Mouse (Mus musculus) cortical plate, adult 2 months (tissue): ENCODE measurements around the gene Smarce1. TPM values are rescaled to one million over a fixed set of nuclear protein-coding genes. Genes with fewer than 3 reads are reported as not detected.
"Not testable (repeated sequence)": the region's sequence is repeated elsewhere in the genome, so short reads cannot be mapped to it uniquely, and the experiment has no call there.

Experiments
- H3K27ac ChIP-seq: fragments of 200-500 bp; 2 replicates; pipeline ENCODE4 v1.5.1; 2012; ENCODE audit warnings: low read length, control low read depth, inconsistent platforms; ENCODE audit not compliant: insufficient read depth
- H3K4me1 ChIP-seq: fragments of 200-500 bp; 2 replicates; pipeline ENCODE4 v1.6.1; 2011; ENCODE audit warnings: low read length; ENCODE audit not compliant: control insufficient read depth, insufficient read depth
- H3K4me3 ChIP-seq: fragments of 200-500 bp; 2 replicates; pipeline ENCODE4 v1.5.1; 2011; ENCODE audit warnings: mild to moderate bottlenecking, low read length, control low read depth; ENCODE audit not compliant: insufficient read depth
- CTCF ChIP-seq: fragments of 200-500 bp; IDR thresholded peaks from 2 replicates; pipeline ENCODE4 v1.5.1; 2011; ENCODE audit warnings: mild to moderate bottlenecking, control low read depth, low read length; ENCODE audit not compliant: insufficient read depth; ENCODE audit errors: extremely low read depth
- POLR2A ChIP-seq: fragments of 200-500 bp; IDR thresholded peaks from 2 replicates; pipeline ENCODE4 v1.6.1; 2011; ENCODE audit warnings: mild to moderate bottlenecking, low read length, control low read depth; ENCODE audit not compliant: insufficient read depth; ENCODE audit errors: extremely low read depth
- polyA plus RNA-seq: library from polyadenylated mRNA; depleted of rRNA; stranded (reverse); fragments of >200 nt; gene quantifications from 2 replicates; pipeline ENCODE4 v1.2.3, GENCODE M21; 2012

Gene Smarce1
- polyA plus RNA-seq, 1 experiment, result 60.6 TPM

DNA sequence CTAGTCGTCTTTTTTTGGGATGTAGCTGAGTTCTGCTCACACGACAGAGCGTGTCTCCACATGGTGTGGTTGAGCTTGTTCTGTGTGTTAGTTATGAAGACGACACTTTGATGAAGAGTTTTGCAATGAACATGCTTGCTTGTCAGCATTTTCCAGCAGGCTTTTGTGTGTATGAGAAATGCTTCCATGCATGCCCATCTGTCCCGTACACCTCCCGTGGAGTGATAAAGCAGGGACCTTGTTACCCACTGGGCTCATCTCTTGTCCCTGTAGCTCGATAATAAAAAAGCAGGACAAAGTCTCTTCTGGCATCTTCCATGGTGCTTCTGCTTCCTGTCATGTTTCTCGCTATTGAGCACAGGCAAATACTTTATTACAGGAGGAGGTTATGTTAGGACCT lies 21.9 kb upstream of the Smarce1 start:
- H3K4me1 ChIP-seq, result peaks cover 3% of the 10 kb centered on the region; the same call in 1 of the 2 replicates
- H3K27ac ChIP-seq, result no peak overlapping the region
- no peak for TF ChIP-seq CTCF
- TF ChIP-seq POLR2A, result no peak
- no peak overlapping the region for H3K4me3 ChIP-seq

DNA sequence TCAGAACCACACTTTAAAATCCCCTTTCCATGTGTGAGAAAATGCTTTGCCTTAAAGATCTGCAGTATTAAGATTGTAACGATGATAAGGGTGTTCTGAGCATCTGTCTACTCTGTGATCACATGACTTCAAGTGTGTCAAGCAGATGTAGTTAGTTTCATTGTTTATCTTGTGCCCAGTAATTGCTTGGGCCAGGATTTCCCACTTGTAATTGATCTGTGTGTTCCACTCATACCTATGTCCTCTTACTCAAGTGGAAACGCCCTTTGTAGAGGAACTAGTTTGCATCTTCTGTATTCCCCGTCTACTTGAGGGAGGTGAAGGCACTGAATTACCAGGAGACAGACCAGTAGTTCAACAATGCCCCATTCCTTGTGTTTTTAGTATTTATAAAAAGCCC lies 19.8 kb upstream of the Smarce1 start:
- H3K4me3 ChIP-seq, result no peak overlapping the region
- no peak for TF ChIP-seq POLR2A
- TF ChIP-seq CTCF, result no peak
- peaks cover 3% of the 10 kb centered on the region; the same call in 1 of the 2 replicates for H3K4me1 ChIP-seq
- H3K27ac ChIP-seq, result no peak overlapping the region

DNA sequence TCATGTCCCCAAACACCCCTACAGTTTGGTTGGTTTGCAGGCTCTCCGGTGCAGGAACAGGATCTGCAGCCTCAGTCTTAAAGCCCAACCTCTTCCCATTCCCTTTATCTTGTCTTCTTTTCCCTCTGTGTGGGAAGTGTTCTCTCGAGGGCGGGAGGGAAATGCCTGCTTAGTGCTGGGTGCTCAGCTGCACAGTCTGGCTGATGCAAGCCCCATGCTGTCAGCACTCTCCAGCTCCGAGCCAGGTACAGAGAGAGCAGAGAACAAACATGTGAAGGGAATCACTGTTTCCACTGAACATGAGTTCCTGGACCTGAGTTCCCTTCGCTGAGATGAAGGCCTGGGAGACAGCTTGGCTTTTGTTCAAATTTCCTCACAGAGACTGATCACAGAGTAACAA lies 19.4 kb upstream of the Smarce1 start:
- peak; percentile 60 for TF ChIP-seq POLR2A
- no peak for TF ChIP-seq CTCF
- no peak overlapping the region for H3K27ac ChIP-seq
- no peak overlapping the region for H3K4me3 ChIP-seq
- peaks cover 3% of the 10 kb centered on the region; the same call in 1 of the 2 replicates for H3K4me1 ChIP-seq

DNA sequence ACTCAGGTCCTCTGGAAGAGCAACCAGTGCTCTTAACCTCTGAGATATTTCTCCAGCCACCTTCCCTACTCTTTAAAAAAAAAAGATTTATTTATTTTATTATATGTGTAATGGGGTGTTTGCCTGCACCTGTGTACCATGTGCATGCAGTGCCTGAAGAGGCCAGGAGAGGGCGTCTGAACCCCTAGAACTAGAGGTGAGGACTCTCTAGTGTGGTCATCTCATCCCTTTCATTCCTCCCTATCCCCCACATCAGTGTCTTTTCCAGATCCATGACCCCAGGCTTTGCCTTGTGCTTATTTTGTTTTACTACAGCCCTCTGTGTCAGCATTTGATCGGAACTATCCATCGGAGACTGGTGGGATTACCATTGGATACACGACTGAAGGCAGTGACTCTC lies 18.3 kb upstream of the Smarce1 start:
- no peak overlapping the region for H3K27ac ChIP-seq
- H3K4me1 ChIP-seq, result peaks cover 3% of the 10 kb centered on the region; the same call in 1 of the 2 replicates
- no peak for TF ChIP-seq POLR2A
- peak; percentile 51 for TF ChIP-seq CTCF
- no peak overlapping the region for H3K4me3 ChIP-seq

DNA sequence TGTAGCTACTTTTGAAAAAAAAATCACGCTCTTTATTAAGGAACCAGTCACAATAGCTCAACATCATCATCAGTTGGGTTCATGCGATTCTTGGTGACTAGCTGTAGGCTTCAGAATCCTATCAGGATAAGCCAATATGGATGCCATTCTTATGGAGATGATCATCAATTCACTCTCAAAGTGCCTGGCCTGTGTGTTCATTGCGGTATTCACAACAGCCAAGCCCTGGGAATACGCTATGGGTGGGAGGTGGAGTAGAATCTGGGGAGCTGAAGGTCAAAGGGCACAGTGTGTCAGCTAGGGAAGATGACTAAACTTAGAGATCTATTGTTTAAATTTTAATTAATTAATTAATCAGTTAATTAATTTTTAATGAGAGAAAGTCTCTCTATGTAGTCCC lies 17.1 kb upstream of the Smarce1 start:
- peaks cover 3% of the 10 kb centered on the region; the same call in 1 of the 2 replicates for H3K4me1 ChIP-seq
- H3K4me3 ChIP-seq, result no peak overlapping the region
- TF ChIP-seq CTCF (no peak), POLR2A (no peak)

DNA sequence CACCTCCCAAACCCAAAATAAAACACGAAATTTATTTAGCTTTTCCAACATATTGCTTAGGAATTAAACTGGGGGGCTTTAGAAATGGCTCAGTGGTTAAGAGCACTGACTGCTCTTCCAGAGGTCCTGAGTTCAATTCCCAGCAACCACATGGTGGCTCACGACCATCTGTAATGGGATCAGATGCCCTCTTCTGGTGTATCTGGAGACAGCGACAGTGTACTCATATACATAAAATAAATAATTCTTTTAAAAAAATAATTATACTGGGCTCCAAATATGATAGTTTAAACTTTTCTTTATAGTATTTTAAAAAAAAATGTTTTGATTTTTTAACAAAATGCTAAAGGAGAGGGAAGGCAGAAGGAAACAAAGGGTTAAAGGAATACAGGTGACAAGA lies 13.7 kb upstream of the Smarce1 start:
- H3K4me3 ChIP-seq, result peak overlapping the region; percentile 70
- not testable (repeated sequence) for H3K27ac ChIP-seq

More for the DNA sequence above, 17.1 kb upstream of the Smarce1 start:
- no peak overlapping the region for H3K27ac ChIP-seq

DNA sequence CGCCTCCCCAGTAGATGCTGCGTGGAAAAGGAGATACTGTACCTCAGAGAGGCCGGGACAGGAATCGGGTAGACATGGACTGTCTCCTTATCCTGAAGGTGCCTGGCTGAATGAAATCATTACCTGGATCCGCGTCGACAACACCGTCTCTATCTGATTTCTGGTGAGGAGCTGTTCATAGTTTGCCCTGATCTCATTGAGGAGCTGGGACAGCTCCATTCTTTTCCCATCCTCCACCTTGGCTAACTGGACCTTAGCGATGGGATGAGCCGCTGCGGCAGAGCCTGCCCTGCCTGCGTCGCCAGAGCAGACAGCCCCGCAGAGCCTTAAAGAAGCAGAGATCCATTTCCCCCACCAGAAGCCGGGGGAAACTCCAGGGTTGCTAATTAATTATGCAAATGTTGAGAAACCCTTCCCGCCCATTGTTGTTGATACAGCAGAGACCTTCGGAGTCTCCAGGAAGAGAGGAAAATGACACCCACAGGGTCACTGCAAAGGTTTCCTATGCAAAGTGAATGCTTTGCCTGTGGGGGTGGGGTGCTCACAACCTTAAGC lies 13.1 kb upstream of the Smarce1 start, which contains the start of gene Krt222:
Gene Krt222, minus strand, starts transcription at position 266 of the 555 bp plus-strand sequence.
- peak; percentile 48; the same call in 1 of the 2 replicates for TF ChIP-seq POLR2A
- no peak for TF ChIP-seq CTCF
- H3K27ac ChIP-seq, result peak within 1 kb of the TSS; percentile 38
- H3K4me3 ChIP-seq, result peak within 1 kb of the TSS; percentile 70
- no peaks in the 10 kb centered on the region for H3K4me1 ChIP-seq

More for the DNA sequence above, 13.7 kb upstream of the Smarce1 start:
- not testable (repeated sequence) for H3K4me1 ChIP-seq

DNA sequence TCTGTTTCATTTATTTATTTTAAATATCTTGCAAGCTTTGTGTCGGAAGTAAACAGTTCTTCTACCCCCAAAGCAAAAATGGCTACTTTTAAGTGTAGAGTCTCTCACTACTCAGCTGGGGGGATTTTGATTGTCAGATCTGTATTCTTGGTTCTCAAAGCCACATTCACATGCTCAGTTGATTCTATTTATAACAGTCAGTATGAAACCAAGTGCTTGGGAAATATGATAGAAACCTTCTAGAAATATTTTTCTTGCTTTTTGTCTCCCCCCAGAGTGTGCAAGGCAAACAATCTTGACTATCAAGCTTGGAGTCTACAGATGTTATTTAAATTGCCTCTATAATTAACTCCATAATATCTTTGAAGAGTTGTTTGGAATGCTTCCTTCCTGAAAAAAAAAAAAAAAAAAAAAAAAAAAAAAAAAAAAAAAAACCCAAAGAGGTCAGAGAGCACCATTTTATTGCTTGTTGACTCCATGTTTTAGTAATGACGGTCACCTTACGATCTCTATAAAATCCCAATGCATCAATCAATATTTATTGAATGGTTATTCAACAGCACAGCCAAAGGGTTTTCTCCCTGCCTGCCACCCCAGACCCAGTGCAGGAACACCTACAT lies 12.5 kb upstream of the Smarce1 start:
- Histone ChIP-seq H3K27ac (peak overlapping the region; percentile 38), H3K4me1 (no peaks in the 10 kb centered on the region), H3K4me3 (peak overlapping the region; percentile 70)
- TF ChIP-seq CTCF (no peak), POLR2A (no peak)

DNA sequence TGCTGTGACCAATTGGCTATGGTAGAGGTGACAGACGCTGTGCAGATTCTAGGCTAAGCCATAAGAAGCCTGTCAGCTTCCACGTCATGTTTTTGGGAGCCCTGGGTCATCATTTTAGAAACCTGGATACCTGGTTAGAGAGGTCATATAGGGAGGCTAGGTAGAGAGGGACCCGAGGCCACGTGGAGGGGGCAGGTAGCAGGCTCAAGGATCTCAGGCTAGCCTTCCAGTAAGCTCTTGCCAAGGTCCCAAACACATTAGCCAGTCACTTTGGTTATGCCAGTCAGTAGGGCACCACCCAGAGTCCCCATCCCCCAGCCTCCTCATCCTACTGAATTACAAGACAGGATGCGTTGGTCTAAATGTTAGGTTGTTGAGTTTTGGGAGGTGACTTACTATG lies 11.2 kb upstream of the Smarce1 start:
- no peak overlapping the region for H3K27ac ChIP-seq
- H3K4me3 ChIP-seq, result no peak overlapping the region
- TF ChIP-seq POLR2A, result no peak
- no peak for TF ChIP-seq CTCF
- no peaks in the 10 kb centered on the region for H3K4me1 ChIP-seq

DNA sequence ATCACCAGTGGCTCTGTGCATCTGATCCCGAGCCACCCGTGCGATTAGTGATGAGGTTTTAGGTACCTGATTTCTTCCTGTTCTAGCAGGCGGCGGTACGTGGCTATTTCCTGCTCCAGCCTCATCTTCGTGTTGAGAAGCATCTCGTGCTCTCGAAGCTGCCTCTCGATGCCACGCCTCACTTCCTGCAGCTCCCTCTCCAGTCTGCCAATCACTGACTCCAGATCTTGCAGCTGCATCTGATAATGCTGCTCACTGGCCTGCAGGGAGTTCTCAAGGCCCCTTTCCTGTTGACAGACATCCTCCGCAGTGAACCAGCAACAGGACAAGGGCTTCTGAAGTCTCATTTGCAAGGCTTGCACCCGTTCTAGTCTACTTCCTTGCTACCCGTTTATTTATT lies 7.7 kb upstream of the Smarce1 start:
- TF ChIP-seq POLR2A (no peak), CTCF (no peak)
- Histone ChIP-seq H3K4me1 (no peaks in the 10 kb centered on the region), H3K27ac (no peak overlapping the region), H3K4me3 (no peak overlapping the region)

DNA sequence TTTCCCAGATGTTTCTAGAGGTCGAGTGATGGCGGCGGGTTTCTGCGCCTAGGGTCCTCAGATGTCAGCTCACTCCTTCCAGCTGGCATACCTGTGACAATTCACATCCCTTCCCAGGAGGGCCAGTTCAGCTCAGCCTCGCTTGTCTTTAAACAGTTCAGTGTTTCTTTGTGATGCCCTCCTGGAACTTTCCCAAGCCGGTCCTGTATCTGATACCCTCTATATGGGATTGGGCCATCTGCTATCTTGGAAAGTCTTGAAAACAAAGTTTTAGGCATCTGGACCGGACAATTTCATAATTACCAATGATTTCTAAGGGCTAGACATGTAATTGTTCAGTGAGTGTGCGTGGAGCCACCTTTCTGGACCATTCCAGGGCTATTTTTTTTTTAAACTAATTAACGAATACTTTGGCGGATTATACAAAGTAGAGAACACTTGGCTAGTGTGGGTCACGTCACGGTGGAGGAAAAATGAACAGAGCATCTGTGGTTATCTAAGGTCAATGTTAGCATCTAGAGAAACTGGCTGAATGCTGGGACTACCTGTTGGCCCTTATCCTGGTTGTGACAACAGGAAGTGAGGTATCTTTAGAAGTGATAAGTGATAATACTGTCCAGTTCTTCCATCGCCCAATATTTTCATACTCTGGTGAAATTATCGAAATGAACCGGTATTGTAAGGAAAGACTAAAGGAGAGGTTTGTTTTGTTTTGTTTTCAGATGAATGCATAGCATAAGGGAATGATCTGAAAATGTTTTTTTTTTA lies 416 bp upstream of the Smarce1 start:
- Histone ChIP-seq H3K4me3 (peak overlapping the region; percentile 73), H3K27ac (peak overlapping the region; percentile 79; the same call in 1 of the 2 replicates), H3K4me1 (peaks cover 1% of the 10 kb centered on the region; the same call in 1 of the 2 replicates)
- no peak for TF ChIP-seq CTCF
- TF ChIP-seq POLR2A, result no peak
